Mouse (Mus musculus): Measurements from ENCODE around the gene Il9r. TPM values are rescaled to one million over a fixed set of nuclear protein-coding genes. Genes with fewer than 3 reads are reported as not detected.

The Il9r gene
- total and polyA plus RNA-seq, 3 experiments: 2.3 to 5.7 (median 4.0) TPM

DNA sequence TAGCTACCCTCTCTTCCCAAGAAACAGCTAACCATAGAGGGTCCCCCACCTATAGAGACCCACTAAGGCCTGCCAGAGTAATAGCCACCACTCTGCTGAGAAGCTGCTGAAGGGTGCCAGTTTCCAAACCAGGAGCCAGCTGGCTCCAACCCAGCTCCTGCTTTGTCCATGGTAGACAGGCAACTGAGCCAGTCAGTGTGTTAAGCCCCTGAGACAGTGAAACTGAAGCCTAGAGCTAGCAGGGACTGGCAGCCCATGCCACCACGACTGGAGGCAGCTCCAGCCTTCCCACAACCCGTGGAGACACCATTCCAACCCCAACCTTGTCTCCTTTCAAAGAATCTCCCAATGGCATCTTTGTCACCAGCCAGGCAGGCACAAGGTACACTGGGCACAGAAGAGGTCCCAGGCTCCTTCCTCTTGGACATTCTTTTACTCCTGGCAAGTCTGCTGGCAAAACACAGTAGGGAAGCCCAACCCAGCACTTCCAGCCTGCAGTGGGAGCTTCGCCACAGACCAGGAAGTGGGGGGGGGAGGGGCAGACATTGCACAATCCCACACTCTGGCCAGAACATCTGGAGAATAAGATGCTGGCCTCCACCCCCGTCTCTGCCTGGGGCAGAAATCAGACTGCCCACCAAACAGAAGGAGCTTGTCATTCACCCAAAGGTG, 24.5 kb upstream of the Il9r start:
- Histone ChIP-seq H3K4me3 (ENCODE audit: low read depth, low read length) (no peak overlapping the region), H3K9me3 (replicated peaks) (no peaks in the 10 kb centered on the region; the same call in 1 of the 2 replicates), H3K4me1 (ENCODE audit: insufficient read depth, low read depth, low read length) (peaks cover 69% of the 10 kb centered on the region), H3K27me3 (ENCODE audit: insufficient read depth, low read length) (peaks cover 55% of the 10 kb centered on the region), H3K36me3 (replicated peaks) (peaks cover 23% of the 10 kb centered on the region)
- DNase-seq (ENCODE audit: low spot score) (no peak), ATAC-seq (ENCODE audit: extremely low read depth, insufficient number of reproducible peaks, low FRiP score, poor library complexity, severe bottlenecking) (no peak)
- TF ChIP-seq GATA1 (IDR thresholded peaks at IDR 0.05; ENCODE audit: borderline replicate concordance, low read length) (no peak), CTCF (IDR thresholded peaks at IDR 0.05; ENCODE audit: low read depth, low read length) (no peak), TAL1 (conservative IDR thresholded peaks at IDR 0.05; ENCODE audit: low read depth, low read length) (no peak), GATA2 (IDR thresholded peaks at IDR 0.05; ENCODE audit: borderline replicate concordance, low read depth, low read length) (no peak), POLR2AphosphoS5 (IDR thresholded peaks at IDR 0.05; ENCODE audit: insufficient replicate concordance, low read depth, low read length) (no peak)

DNA sequence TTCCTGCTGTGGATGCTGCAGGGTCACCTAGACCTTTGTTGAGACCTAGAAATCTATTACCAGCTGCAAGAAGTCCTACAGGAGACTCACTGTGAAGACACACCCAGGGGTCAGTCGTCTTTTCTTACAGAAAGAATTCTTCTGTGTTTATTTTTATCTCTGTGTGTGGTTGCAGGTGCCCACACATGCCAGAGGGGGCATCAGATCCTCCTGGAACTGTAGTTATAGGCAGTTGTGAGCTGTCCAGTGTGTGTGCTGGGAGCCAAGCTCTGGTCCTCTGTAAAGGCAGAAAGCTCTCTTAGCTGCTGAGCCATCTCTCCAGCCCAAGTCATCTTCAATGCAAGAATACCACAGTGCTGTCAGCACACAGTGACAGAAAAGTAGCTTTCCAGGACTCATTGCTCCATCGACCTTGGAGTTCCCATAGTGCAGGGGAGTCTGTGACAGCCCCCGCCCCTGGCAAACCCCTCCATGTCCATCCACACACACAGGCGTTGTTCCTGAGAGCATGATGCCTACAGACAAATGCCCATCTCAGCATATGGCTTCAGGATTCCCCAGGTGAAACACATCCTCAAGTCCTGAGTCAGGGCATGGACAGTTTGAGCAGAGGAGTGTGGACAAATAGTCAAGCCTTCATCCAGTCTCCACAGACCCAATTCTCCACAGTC, 23.4 kb upstream of the Il9r start:
- no peak for ATAC-seq (ENCODE audit: extremely low read depth, insufficient number of reproducible peaks, low FRiP score, poor library complexity, severe bottlenecking)
- DNase-seq (ENCODE audit: low spot score): no peak
- peaks cover 72% of the 10 kb centered on the region for H3K4me1 ChIP-seq (ENCODE audit: insufficient read depth, low read depth, low read length)

DNA sequence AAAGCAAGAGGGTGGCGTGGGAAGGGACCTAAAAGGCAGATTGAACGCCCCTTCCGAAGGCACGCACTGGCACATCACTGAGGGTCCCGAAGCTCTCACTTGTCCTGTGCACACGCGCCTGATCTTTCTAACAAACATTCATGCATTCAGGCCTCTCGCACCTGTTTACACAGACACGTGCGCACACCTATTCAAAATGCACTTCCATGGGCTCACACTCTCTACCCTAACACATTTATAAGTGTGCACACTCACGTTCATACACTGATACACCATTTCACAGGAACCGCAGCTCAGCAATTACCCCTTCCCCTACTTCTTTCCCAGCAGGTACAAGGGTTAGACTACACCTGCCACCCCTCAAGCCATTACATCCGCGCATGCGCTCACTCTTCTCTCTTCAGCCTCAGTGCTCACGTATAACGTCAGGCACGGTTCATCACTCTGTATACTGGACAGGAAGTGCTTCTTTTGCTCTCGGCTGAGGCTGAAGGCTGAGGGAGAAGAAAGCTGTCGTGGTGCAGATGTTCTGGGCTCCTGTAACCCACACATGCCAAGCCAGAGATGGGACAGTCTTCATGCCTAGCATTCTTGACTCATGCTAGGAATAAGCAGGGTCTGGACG, 22.6 kb upstream of the Il9r start:
- DNase-seq (ENCODE audit: low spot score) (no peak), ATAC-seq (ENCODE audit: extremely low read depth, insufficient number of reproducible peaks, low FRiP score, poor library complexity, severe bottlenecking) (no peak)
- Histone ChIP-seq H3K27me3 (ENCODE audit: insufficient read depth, low read length) (peaks cover 73% of the 10 kb centered on the region), H3K9me3 (replicated peaks) (no peaks in the 10 kb centered on the region; the same call in 1 of the 2 replicates), H3K4me1 (ENCODE audit: insufficient read depth, low read depth, low read length) (peaks cover 70% of the 10 kb centered on the region), H3K36me3 (replicated peaks) (peaks cover 4% of the 10 kb centered on the region), H3K4me3 (ENCODE audit: low read depth, low read length) (peak overlapping the region; percentile 68)
- TF ChIP-seq TAL1 (conservative IDR thresholded peaks at IDR 0.05; ENCODE audit: low read depth, low read length): no peak
- TF ChIP-seq CTCF (IDR thresholded peaks at IDR 0.05; ENCODE audit: low read depth, low read length): no peak
- no peak for TF ChIP-seq GATA2 (IDR thresholded peaks at IDR 0.05; ENCODE audit: borderline replicate concordance, low read depth, low read length)
- TF ChIP-seq POLR2AphosphoS5 (IDR thresholded peaks at IDR 0.05; ENCODE audit: insufficient replicate concordance, low read depth, low read length): no peak
- TF ChIP-seq GATA1 (IDR thresholded peaks at IDR 0.05; ENCODE audit: borderline replicate concordance, low read length): no peak

More for the DNA sequence above, 23.4 kb upstream of the Il9r start:
- Histone ChIP-seq H3K9me3 (replicated peaks) (no peaks in the 10 kb centered on the region; the same call in 1 of the 2 replicates), H3K36me3 (replicated peaks) (peaks cover 11% of the 10 kb centered on the region), H3K27me3 (ENCODE audit: insufficient read depth, low read length) (peaks cover 67% of the 10 kb centered on the region), H3K4me3 (ENCODE audit: low read depth, low read length) (no peak overlapping the region)
- no peak for TF ChIP-seq GATA2 (IDR thresholded peaks at IDR 0.05; ENCODE audit: borderline replicate concordance, low read depth, low read length)
- TF ChIP-seq CTCF (IDR thresholded peaks at IDR 0.05; ENCODE audit: low read depth, low read length): no peak
- TF ChIP-seq GATA1 (IDR thresholded peaks at IDR 0.05; ENCODE audit: borderline replicate concordance, low read length): no peak
- no peak for TF ChIP-seq POLR2AphosphoS5 (IDR thresholded peaks at IDR 0.05; ENCODE audit: insufficient replicate concordance, low read depth, low read length)
- TF ChIP-seq TAL1 (conservative IDR thresholded peaks at IDR 0.05; ENCODE audit: low read depth, low read length): no peak

DNA sequence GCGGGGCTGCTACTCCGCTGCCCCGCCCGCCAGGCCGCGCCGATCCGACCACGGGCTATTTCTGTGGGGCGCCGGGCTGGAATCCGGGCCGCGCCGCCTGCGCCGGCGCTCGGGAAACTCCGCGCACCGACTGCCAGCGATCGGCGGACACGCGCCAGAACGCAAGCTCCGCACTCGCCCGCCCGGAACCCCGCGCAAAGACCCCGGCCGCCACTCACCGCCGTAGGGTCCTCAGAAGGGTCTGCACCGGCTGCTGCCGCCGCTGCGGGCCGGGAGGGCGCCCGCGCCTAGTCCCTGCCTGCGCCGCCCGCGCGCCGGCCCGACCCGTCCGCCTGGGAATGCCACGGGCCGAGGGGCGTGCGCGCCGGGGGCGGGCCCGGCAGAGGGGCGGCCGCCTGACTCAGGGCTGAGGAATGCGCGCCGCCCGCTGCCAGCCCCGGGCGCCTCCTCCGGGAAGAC, 21.9 kb upstream of the Il9r start, which contains the start of gene Rhbdf1:
Rhbdf1 (minus strand) TSS at position 350 of the 459 bp plus-strand sequence.
- H3K9me3 ChIP-seq (replicated peaks): no peaks in the 10 kb centered on the region; the same call in 1 of the 2 replicates
- peaks cover 70% of the 10 kb centered on the region for H3K4me1 ChIP-seq (ENCODE audit: insufficient read depth, low read depth, low read length)
- H3K4me3 ChIP-seq (ENCODE audit: low read depth, low read length): peak within 1 kb of the TSS; percentile 68
- H3K36me3 ChIP-seq (replicated peaks): no peaks in the 10 kb centered on the region
- no peak for TF ChIP-seq POLR2AphosphoS5 (IDR thresholded peaks at IDR 0.05; ENCODE audit: insufficient replicate concordance, low read depth, low read length)
- TF ChIP-seq GATA1 (IDR thresholded peaks at IDR 0.05; ENCODE audit: borderline replicate concordance, low read length): no peak
- no peak for TF ChIP-seq GATA2 (IDR thresholded peaks at IDR 0.05; ENCODE audit: borderline replicate concordance, low read depth, low read length)
- TF ChIP-seq TAL1 (conservative IDR thresholded peaks at IDR 0.05; ENCODE audit: low read depth, low read length): no peak
- no peak for TF ChIP-seq CTCF (IDR thresholded peaks at IDR 0.05; ENCODE audit: low read depth, low read length)
- DNase-seq (ENCODE audit: low spot score) (no peak), ATAC-seq (ENCODE audit: extremely low read depth, insufficient number of reproducible peaks, low FRiP score, poor library complexity, severe bottlenecking) (no peak)
- H3K27me3 ChIP-seq (ENCODE audit: insufficient read depth, low read length): peaks cover 75% of the 10 kb centered on the region

DNA sequence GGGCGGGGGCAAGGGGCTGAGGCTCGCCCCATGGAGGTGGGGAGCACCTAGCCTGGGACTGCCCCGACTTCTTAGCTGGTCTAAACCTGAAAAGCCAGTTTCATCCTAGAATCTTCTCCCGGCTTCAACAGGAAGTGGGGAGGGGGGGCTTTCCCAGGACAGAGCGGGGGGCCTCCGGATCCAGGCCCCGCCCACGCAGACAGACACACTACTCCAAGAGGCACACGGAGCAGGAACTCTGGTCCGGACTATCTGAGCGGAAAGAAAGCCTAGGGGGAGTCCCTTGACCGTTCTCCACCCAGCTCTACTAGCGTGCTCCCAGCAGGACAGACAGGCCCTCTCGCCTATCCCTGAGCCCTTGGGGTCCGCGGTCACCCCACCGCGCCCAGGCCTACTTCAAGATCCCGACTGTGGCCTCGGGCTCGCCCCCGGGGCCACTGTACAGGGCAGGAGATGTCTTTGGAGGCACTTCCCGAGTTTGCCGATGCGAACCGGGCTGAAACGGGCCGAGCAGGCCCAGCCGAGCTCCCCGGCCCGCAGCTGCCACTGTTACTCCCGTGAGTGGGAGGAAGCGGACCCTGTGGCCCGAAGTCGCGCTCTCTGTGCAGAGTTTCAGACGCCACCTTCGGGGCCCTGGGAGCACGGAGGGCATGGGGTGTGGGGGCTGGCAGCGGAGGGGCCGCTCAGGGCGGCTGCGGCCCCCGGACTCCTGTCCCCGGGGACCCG, 21.3 kb upstream of the Il9r start:
- no peak for DNase-seq (ENCODE audit: low spot score)
- peaks cover 70% of the 10 kb centered on the region for H3K4me1 ChIP-seq (ENCODE audit: insufficient read depth, low read depth, low read length)

More for the DNA sequence above, 21.3 kb upstream of the Il9r start:
- ATAC-seq (ENCODE audit: extremely low read depth, insufficient number of reproducible peaks, low FRiP score, poor library complexity, severe bottlenecking): no peak
- TF ChIP-seq POLR2AphosphoS5 (IDR thresholded peaks at IDR 0.05; ENCODE audit: insufficient replicate concordance, low read depth, low read length) (no peak), GATA1 (IDR thresholded peaks at IDR 0.05; ENCODE audit: borderline replicate concordance, low read length) (no peak), CTCF (IDR thresholded peaks at IDR 0.05; ENCODE audit: low read depth, low read length) (no peak), GATA2 (IDR thresholded peaks at IDR 0.05; ENCODE audit: borderline replicate concordance, low read depth, low read length) (no peak), TAL1 (conservative IDR thresholded peaks at IDR 0.05; ENCODE audit: low read depth, low read length) (no peak)
- no peaks in the 10 kb centered on the region; the same call in 1 of the 2 replicates for H3K9me3 ChIP-seq (replicated peaks)
- peak overlapping the region; percentile 68 for H3K4me3 ChIP-seq (ENCODE audit: low read depth, low read length)
- no peaks in the 10 kb centered on the region for H3K36me3 ChIP-seq (replicated peaks)
- H3K27me3 ChIP-seq (ENCODE audit: insufficient read depth, low read length): peaks cover 75% of the 10 kb centered on the region

Measured in G1E (cell line).